Mouse (Mus musculus): ENCODE measurements around the gene Mis18a.

Mis18a gene

GRCm38 (mm10) chr16:90706279-90706678, 20.9 kb downstream of the Mis18a start:
- intact Hi-C loops (cut with DNase I), result no loop called here

GRCm38 (mm10) chr16:90704161-90704825, 22.9 kb downstream of the Mis18a start:
- intact Hi-C loops (cut with DNase I), result no loop called here

GRCm38 (mm10) chr16:90703646-90704045, 23.6 kb downstream of the Mis18a start:
- intact Hi-C loops (cut with DNase I), result no loop called here

- intact Hi-C loops (cut with DNase I), result no loop called here
Measured at GRCm38 (mm10) chr16:90701541-90701940, 25.7 kb downstream of the Mis18a start.

GRCm38 (mm10) chr16:90699390-90699789, 27.8 kb downstream of the Mis18a start:
- intact Hi-C loops (cut with DNase I), result no loop called here

GRCm38 (mm10) chr16:90696306-90696705, 30.9 kb downstream of the Mis18a start:
- intact Hi-C loops (cut with DNase I), result no loop called here

- intact Hi-C loops (cut with DNase I), result no loop called here
Measured at GRCm38 (mm10) chr16:90695121-90695520, 32.1 kb downstream of the Mis18a start.

- intact Hi-C loops (cut with DNase I), result no loop called here
Measured at GRCm38 (mm10) chr16:90694719-90695118, 32.5 kb downstream of the Mis18a start.

GRCm38 (mm10) chr16:90693625-90694024, 33.6 kb downstream of the Mis18a start:
- intact Hi-C loops (cut with DNase I), result no loop called here

- intact Hi-C loops (cut with DNase I), result no loop called here
Measured at GRCm38 (mm10) chr16:90692704-90693385, 34.4 kb downstream of the Mis18a start.

- intact Hi-C loops (cut with DNase I), result no loop called here
Measured at GRCm38 (mm10) chr16:90687687-90688263, 39.4 kb downstream of the Mis18a start.

GRCm38 (mm10) chr16:90687011-90687410, 40.2 kb downstream of the Mis18a start:
- intact Hi-C loops (cut with DNase I), result no loop called here

- intact Hi-C loops (cut with DNase I), result no loop called here
Measured at GRCm38 (mm10) chr16:90684092-90684491, 43.1 kb downstream of the Mis18a start.

GRCm38 (mm10) chr16:90679984-90680383, 47.2 kb downstream of the Mis18a start:
- intact Hi-C loops (cut with DNase I), result no loop called here

- intact Hi-C loops (cut with DNase I), result no loop called here
Measured at GRCm38 (mm10) chr16:90678820-90679219, 48.4 kb downstream of the Mis18a start.

- intact Hi-C loops (cut with DNase I), result no loop called here
Measured at GRCm38 (mm10) chr16:90676920-90677574, 50.2 kb downstream of the Mis18a start.

- intact Hi-C loops (cut with DNase I), result no loop called here
Measured at GRCm38 (mm10) chr16:90674651-90675050, 52.6 kb downstream of the Mis18a start.

GRCm38 (mm10) chr16:90673507-90674354, 53.5 kb downstream of the Mis18a start:
- intact Hi-C loops (cut with DNase I), result no loop called here
